Mouse (Mus musculus) kidney, adult 2 months (tissue): Measurements from ENCODE around the gene Gm21981. TPM values are rescaled to one million over a fixed set of nuclear protein-coding genes. Genes with fewer than 3 reads are reported as not detected.

Experiments used
- DNase-seq: peaks from one replicate; pipeline ENCODE4 v3.0.0; 2021
- H3K27ac ChIP-seq: fragments of 200-500 bp; 2 replicates; pipeline ENCODE4 v1.5.1; 2012; ENCODE audit warnings: low read depth, low read length, control low read depth, inconsistent platforms; ENCODE audit not compliant: insufficient read depth
- H3K27me3 ChIP-seq: fragments of 200-500 bp; replicated peaks from 2 replicates; pipeline ENCODE4 v1.6.1; 2012; ENCODE audit warnings: mild to moderate bottlenecking, moderate library complexity, low read length, inconsistent platforms; ENCODE audit not compliant: control insufficient read depth, insufficient read depth
- H3K36me3 ChIP-seq: fragments of 200-500 bp; 2 replicates; pipeline ENCODE4 v1.6.1; 2012; ENCODE audit warnings: mild to moderate bottlenecking, moderate library complexity, low read length, inconsistent platforms; ENCODE audit not compliant: control insufficient read depth, insufficient read depth
- H3K4me1 ChIP-seq: fragments of 200-500 bp; 2 replicates; pipeline ENCODE4 v1.6.1; 2011; ENCODE audit warnings: low read length; ENCODE audit not compliant: control insufficient read depth, insufficient read depth
- H3K4me3 ChIP-seq: fragments of 200-500 bp; 2 replicates; pipeline ENCODE4 v1.5.1; 2011; ENCODE audit warnings: mild to moderate bottlenecking, low read depth, low read length, control low read depth; ENCODE audit not compliant: insufficient read depth
- CTCF ChIP-seq: fragments of 200-500 bp; conservative IDR thresholded peaks from 2 replicates; pipeline ENCODE4 v1.5.1; 2011; ENCODE audit warnings: low read depth, mild to moderate bottlenecking, control low read depth, low read length, moderate library complexity, mixed read lengths; ENCODE audit not compliant: insufficient read depth, insufficient read length
- POLR2A ChIP-seq: fragments of 200-500 bp; IDR thresholded peaks from one replicate; pipeline ENCODE4 v1.6.1; 2011; ENCODE audit warnings: low read depth, low read length, control low read depth
- WGBS: fragments of 180-500 bp; shearing (Covaris S2); methylation state at CpG from one replicate; pipeline ENCODE4 v1.1.7; 2018; 5-methylcytosine and 5-hydroxymethylcytosine counted together
- polyA plus RNA-seq: library from polyadenylated mRNA; depleted of rRNA; stranded (reverse); fragments of >200 nt; gene quantifications from 2 replicates; pipeline ENCODE4 v1.2.3, GENCODE M21; 2012

Gene Gm21981
- polyA plus RNA-seq, 1 experiment = 1.1 TPM

GRCm38 (mm10) chr17:47682836-47683235 lies 11.4 kb downstream of the Gm21981 start:
- Histone ChIP-seq H3K4me3 (no peak overlapping the region), H3K27ac (no peak overlapping the region), H3K4me1 (peaks cover 4% of the 10 kb centered on the region; the same call in 1 of the 2 replicates), H3K27me3 (no peaks in the 10 kb centered on the region), H3K36me3 (no peaks in the 10 kb centered on the region)
- no peak for DNase-seq
- TF ChIP-seq POLR2A (no peak), CTCF (no peak)
- 80% methylated on average over 4 of the region's 4 CpGs for WGBS

DNA sequence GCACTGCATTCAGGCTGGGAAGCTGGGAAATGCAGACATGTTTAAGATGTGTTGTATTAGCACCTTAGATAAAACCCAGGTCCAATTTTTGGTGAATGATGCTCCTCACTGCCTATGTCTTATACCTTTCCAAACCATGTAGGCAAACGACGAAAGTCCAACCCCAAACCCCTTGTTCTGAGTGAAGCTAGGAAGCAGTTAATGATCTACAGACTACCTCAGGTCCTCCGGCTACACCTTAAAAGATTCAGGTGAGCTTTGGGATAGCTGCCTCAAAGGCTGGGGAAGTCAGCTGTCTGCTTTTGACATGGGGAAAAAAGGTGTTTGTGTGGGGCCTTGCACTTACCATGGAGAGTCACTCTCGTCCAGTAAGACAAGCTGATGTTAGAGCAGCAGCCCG lies 15.6 kb downstream of the Gm21981 start:
- no peak overlapping the region for H3K4me3 ChIP-seq
- no peak overlapping the region for H3K27ac ChIP-seq
- 49% methylated on average over 5 of the region's 5 CpGs for WGBS
- TF ChIP-seq POLR2A = no peak
- no peak for TF ChIP-seq CTCF
- H3K27me3 ChIP-seq = no peaks in the 10 kb centered on the region
- H3K36me3 ChIP-seq = no peaks in the 10 kb centered on the region
- no peak for DNase-seq
- no peaks in the 10 kb centered on the region for H3K4me1 ChIP-seq

- Histone ChIP-seq H3K27ac (no peak overlapping the region), H3K4me1 (no peaks in the 10 kb centered on the region), H3K27me3 (no peaks in the 10 kb centered on the region), H3K36me3 (no peaks in the 10 kb centered on the region), H3K4me3 (no peak overlapping the region)
- no peak for DNase-seq
- 45% methylated on average over 5 of the region's 5 CpGs for WGBS
- TF ChIP-seq POLR2A (no peak), CTCF (no peak)
These were observed 16.0 kb downstream of the Gm21981 start for GRCm38 (mm10) chr17:47678238-47678637.

- Histone ChIP-seq H3K4me3 (no peak overlapping the region), H3K27me3 (no peaks in the 10 kb centered on the region), H3K27ac (no peak overlapping the region), H3K36me3 (no peaks in the 10 kb centered on the region), H3K4me1 (peaks cover 3% of the 10 kb centered on the region; the same call in 1 of the 2 replicates)
- peak; percentile 76 for DNase-seq
- WGBS = 17% methylated on average over 9 of the region's 9 CpGs
- TF ChIP-seq POLR2A (no peak), CTCF (peak; percentile 88)
These were observed 17.7 kb downstream of the Gm21981 start for GRCm38 (mm10) chr17:47676581-47676980.

DNA sequence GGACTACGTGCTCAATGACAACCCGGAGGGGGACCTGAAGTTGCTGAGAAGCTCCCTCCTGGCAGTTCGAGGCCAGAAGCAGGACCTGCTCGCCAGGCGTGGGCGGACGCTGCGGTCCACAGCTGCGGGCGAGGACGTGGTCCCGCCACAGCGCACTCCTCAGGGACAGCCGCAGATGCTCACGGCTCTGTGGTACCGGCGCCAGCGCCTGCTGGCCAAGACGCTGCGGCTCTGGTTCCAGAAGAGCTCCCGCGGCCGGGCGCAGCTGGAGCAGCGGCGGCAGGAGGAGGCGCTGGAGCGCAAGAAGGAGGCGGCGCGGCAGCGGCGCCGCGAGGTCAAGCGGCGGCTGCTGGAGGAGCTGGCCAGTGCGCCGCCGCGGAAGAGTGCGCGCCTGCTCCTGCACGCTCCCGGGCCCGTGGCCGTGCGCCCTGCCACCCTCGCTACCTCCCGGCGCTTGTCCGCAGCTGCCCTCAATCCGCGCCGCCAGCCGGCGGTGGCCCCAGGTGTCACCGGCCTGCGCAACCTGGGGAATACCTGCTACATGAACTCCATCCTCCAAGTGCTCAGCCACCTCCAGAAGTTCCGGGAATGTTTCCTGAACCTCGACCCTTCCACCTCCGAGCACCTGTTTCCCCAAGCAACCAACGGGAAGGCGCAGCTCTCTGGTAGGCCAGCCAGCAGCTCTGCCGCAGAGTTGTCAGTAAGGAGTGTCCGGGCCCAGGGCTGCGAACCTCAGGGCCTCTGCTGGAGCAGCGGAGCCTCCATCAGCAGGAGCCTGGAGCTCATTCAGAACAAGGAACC lies 21.7 kb downstream of the Gm21981 start:
- WGBS = 6% methylated on average over 68 of the region's 68 CpGs
- peaks cover 3% of the 10 kb centered on the region; the same call in 1 of the 2 replicates for H3K4me1 ChIP-seq

DNA sequence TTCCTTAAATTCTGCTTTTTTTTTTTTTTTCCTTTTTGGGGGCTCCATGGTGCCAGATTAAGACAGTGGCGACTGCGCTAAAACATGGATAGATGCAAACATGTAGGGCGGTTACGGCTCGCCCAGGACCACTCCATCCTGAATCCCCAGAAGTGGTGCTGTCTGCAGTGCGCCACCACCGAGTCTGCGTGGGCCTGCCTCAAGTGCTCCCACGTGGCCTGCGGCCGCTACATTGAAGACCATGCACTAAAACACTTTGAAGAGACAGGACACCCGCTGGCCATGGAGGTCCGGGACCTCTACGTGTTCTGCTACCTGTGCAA lies 22.3 kb downstream of the Gm21981 start:
- Histone ChIP-seq H3K27ac (no peak overlapping the region), H3K36me3 (no peaks in the 10 kb centered on the region), H3K27me3 (no peaks in the 10 kb centered on the region), H3K4me3 (peak overlapping the region; percentile 46), H3K4me1 (peaks cover 3% of the 10 kb centered on the region; the same call in 1 of the 2 replicates)
- no peak for DNase-seq
- 44% methylated on average over 14 of the region's 14 CpGs for WGBS
- no peak for TF ChIP-seq POLR2A
- TF ChIP-seq CTCF = no peak

More for the DNA sequence above, 21.7 kb downstream of the Gm21981 start:
- Histone ChIP-seq H3K36me3 (no peaks in the 10 kb centered on the region), H3K27ac (0 out of 2 replicates have a peak overlapping the region, but pooled peaks have one; percentile 9), H3K27me3 (no peaks in the 10 kb centered on the region), H3K4me3 (peak overlapping the region; percentile 46)
- DNase-seq = peak; percentile 81
- TF ChIP-seq POLR2A (no peak), CTCF (no peak)

DNA sequence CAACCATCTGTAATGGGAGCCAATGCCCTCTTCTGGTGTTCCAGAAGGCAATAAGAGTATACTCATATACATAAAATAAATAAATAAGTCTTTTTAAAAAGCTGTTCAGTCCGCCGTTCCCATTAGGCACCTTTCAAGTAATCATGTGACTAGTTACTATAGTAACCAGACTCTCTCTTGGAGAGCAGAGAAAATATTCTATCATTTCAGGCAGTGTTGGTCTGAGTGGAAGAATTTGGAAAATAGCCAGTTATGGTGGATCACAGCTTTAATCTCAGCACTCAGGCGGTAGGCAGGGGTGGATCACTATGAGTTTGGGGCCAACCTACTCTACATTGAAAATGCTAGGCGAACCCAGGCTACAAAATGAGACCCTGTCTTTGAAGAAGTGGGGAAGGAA lies 25.1 kb downstream of the Gm21981 start:
- H3K4me1 ChIP-seq = peaks cover 3% of the 10 kb centered on the region; the same call in 1 of the 2 replicates

More for the DNA sequence above, 25.1 kb downstream of the Gm21981 start:
- Histone ChIP-seq H3K27ac (no peak overlapping the region), H3K4me3 (no peak overlapping the region), H3K36me3 (no peaks in the 10 kb centered on the region), H3K27me3 (no peaks in the 10 kb centered on the region)
- 68% methylated on average over 4 of the region's 4 CpGs for WGBS
- DNase-seq = no peak
- TF ChIP-seq POLR2A (no peak), CTCF (no peak)
